Mouse (Mus musculus) gonadal fat pad, adult 2 months (tissue): ENCODE measurements around the gene Ush1g. TPM values are rescaled to one million over a fixed set of nuclear protein-coding genes. Genes with fewer than 3 reads are reported as not detected.
A peak's percentile ranks its signal among the peaks of the same experiment; 100 is the strongest.

Experiments
- DNase-seq: peaks from one replicate; pipeline ENCODE4 v3.0.0-alpha.2; 2012; ENCODE audit warnings: low read depth
- polyA plus RNA-seq: library from polyadenylated mRNA; depleted of rRNA; stranded (reverse); fragments of >200 nt; gene quantifications from 2 replicates; pipeline ENCODE4 v1.2.3, GENCODE M21; 2012

Ush1g gene
- polyA plus RNA-seq, 1 experiment, result not detected

GRCm38 (mm10) chr11:115334531-115334930, 12.7 kb upstream of the Ush1g start, which contains the start of gene Otop3:
Otop3 (plus strand) TSS chr11:115334731.
- DNase-seq, result no peak

- DNase-seq, result no peak
These were observed 7.5 kb upstream of the Ush1g start for GRCm38 (mm10) chr11:115329339-115329738.

- no peak for DNase-seq
These were observed 4.9 kb upstream of the Ush1g start for GRCm38 (mm10) chr11:115326730-115327129.

GRCm38 (mm10) chr11:115323354-115323753, 1.5 kb upstream of the Ush1g start:
- no peak for DNase-seq

GRCm38 (mm10) chr11:115319704-115320383, 2.0 kb downstream of the Ush1g start:
- no peak for DNase-seq

GRCm38 (mm10) chr11:115318245-115319027, 3.4 kb downstream of the Ush1g start:
- no peak for DNase-seq

- DNase-seq, result no peak
These were observed 4.6 kb downstream of the Ush1g start for GRCm38 (mm10) chr11:115317204-115317603.

- DNase-seq, result no peak
These were observed 7.6 kb downstream of the Ush1g start for GRCm38 (mm10) chr11:115314249-115314648.

GRCm38 (mm10) chr11:115308781-115309180, 13.1 kb downstream of the Ush1g start:
- DNase-seq, result no peak

- DNase-seq, result no peak
These were observed 15.0 kb downstream of the Ush1g start, which contains the start of gene Otop2 for GRCm38 (mm10) chr11:115306863-115307262. Otop2 (plus strand) TSS chr11:115307163.

- no peak for DNase-seq
These were observed 18.7 kb downstream of the Ush1g start for GRCm38 (mm10) chr11:115303167-115303566.

- no peak for DNase-seq
These were observed 20.5 kb downstream of the Ush1g start for GRCm38 (mm10) chr11:115301351-115301750.

- no peak for DNase-seq
These were observed 21.1 kb downstream of the Ush1g start for GRCm38 (mm10) chr11:115300745-115301144.

GRCm38 (mm10) chr11:115298160-115298559, 23.7 kb downstream of the Ush1g start:
- DNase-seq, result no peak

GRCm38 (mm10) chr11:115297214-115297826, 24.5 kb downstream of the Ush1g start, which contains the start of gene Fads6:
Fads6 (minus strand) TSS chr11:115297663.
- DNase-seq, result no peak

- peak; percentile 83 for DNase-seq
These were observed 25.2 kb downstream of the Ush1g start for GRCm38 (mm10) chr11:115296471-115297210.

GRCm38 (mm10) chr11:115295939-115296338, 25.9 kb downstream of the Ush1g start:
- DNase-seq, result no peak

GRCm38 (mm10) chr11:115292631-115293375, 29.0 kb downstream of the Ush1g start:
- no peak for DNase-seq

GRCm38 (mm10) chr11:115291503-115291902, 30.3 kb downstream of the Ush1g start:
- DNase-seq, result no peak

- no peak for DNase-seq
These were observed 30.9 kb downstream of the Ush1g start for GRCm38 (mm10) chr11:115290919-115291318.

GRCm38 (mm10) chr11:115290314-115290713, 31.5 kb downstream of the Ush1g start:
- DNase-seq, result no peak
